Mouse (Mus musculus): ENCODE measurements around the gene Sox5.

Sox5 gene

GRCm38 (mm10) chr6:144781431-144782030, at the start of gene Sox5:
TSS of gene Sox5 (minus strand) at chr6:144781977.
- in situ Hi-C loops (cut with MboI; ENCODE audit: unreplicated experiment in 2 of 2): no loop called here

- in situ Hi-C loops (cut with MboI; ENCODE audit: unreplicated experiment in 2 of 2): no loop called here
These were observed 43.3 kb upstream of the Sox5 start for GRCm38 (mm10) chr6:144825018-144825602.

GRCm38 (mm10) chr6:144824153-144824552, 42.4 kb upstream of the Sox5 start:
- in situ Hi-C loops (cut with MboI; ENCODE audit: unreplicated experiment in 2 of 2): loop anchor here in 1 of 2 experiments (25.0 kb wide), 1 partner anchor 138 kb away; no protein-coding TSS in a partner anchor

GRCm38 (mm10) chr6:144822594-144822993, 40.8 kb upstream of the Sox5 start:
- in situ Hi-C loops (cut with MboI; ENCODE audit: unreplicated experiment in 2 of 2): loop anchor here in 1 of 2 experiments (25.0 kb wide), 1 partner anchor 140 kb away; no protein-coding TSS in a partner anchor

GRCm38 (mm10) chr6:144821019-144821418, 39.2 kb upstream of the Sox5 start:
- in situ Hi-C loops (cut with MboI; ENCODE audit: unreplicated experiment in 2 of 2): loop anchor here in 1 of 2 experiments (25.0 kb wide), 1 partner anchor 141 kb away; no protein-coding TSS in a partner anchor

GRCm38 (mm10) chr6:144818016-144818415, 36.2 kb upstream of the Sox5 start:
- in situ Hi-C loops (cut with MboI; ENCODE audit: unreplicated experiment in 2 of 2): loop anchor here in 1 of 2 experiments (25.0 kb wide), 1 partner anchor 144 kb away; no protein-coding TSS in a partner anchor

GRCm38 (mm10) chr6:144817329-144817932, 35.7 kb upstream of the Sox5 start:
- in situ Hi-C loops (cut with MboI; ENCODE audit: unreplicated experiment in 2 of 2): loop anchor here in 1 of 2 experiments (25.0 kb wide), 1 partner anchor 145 kb away; no protein-coding TSS in a partner anchor

GRCm38 (mm10) chr6:144815542-144815941, 33.8 kb upstream of the Sox5 start:
- in situ Hi-C loops (cut with MboI; ENCODE audit: unreplicated experiment in 2 of 2): loop anchor here in 1 of 2 experiments (25.0 kb wide), 1 partner anchor 147 kb away; no protein-coding TSS in a partner anchor

- in situ Hi-C loops (cut with MboI; ENCODE audit: unreplicated experiment in 2 of 2): loop anchor here in 1 of 2 experiments (25.0 kb wide), 1 partner anchor 147 kb away; no protein-coding TSS in a partner anchor
These were observed 33.2 kb upstream of the Sox5 start for GRCm38 (mm10) chr6:144814931-144815364.

- in situ Hi-C loops (cut with MboI; ENCODE audit: unreplicated experiment in 2 of 2): loop anchor here in 1 of 2 experiments (25.0 kb wide), 1 partner anchor 158 kb away; no protein-coding TSS in a partner anchor
These were observed 22.5 kb upstream of the Sox5 start for GRCm38 (mm10) chr6:144804321-144804720.

- in situ Hi-C loops (cut with MboI; ENCODE audit: unreplicated experiment in 2 of 2): loop anchor here in 1 of 2 experiments (25.0 kb wide), 1 partner anchor 159 kb away; no protein-coding TSS in a partner anchor
These were observed 21.3 kb upstream of the Sox5 start for GRCm38 (mm10) chr6:144803063-144803462.

GRCm38 (mm10) chr6:144794356-144794755, 12.6 kb upstream of the Sox5 start:
- in situ Hi-C loops (cut with MboI; ENCODE audit: unreplicated experiment in 2 of 2): no loop called here

GRCm38 (mm10) chr6:144792871-144793270, 11.1 kb upstream of the Sox5 start:
- in situ Hi-C loops (cut with MboI; ENCODE audit: unreplicated experiment in 2 of 2): no loop called here

- in situ Hi-C loops (cut with MboI; ENCODE audit: unreplicated experiment in 2 of 2): no loop called here
These were observed 1.5 kb upstream of the Sox5 start for GRCm38 (mm10) chr6:144783295-144783694.

GRCm38 (mm10) chr6:144782866-144783265, 1.1 kb upstream of the Sox5 start:
- in situ Hi-C loops (cut with MboI; ENCODE audit: unreplicated experiment in 2 of 2): no loop called here

GRCm38 (mm10) chr6:144782031-144782857, 467 bp upstream of the Sox5 start:
- in situ Hi-C loops (cut with MboI; ENCODE audit: unreplicated experiment in 2 of 2): no loop called here

GRCm38 (mm10) chr6:144780608-144781285, 1.0 kb downstream of the Sox5 start:
- in situ Hi-C loops (cut with MboI; ENCODE audit: unreplicated experiment in 2 of 2): no loop called here

GRCm38 (mm10) chr6:144779945-144780607, 1.7 kb downstream of the Sox5 start:
- in situ Hi-C loops (cut with MboI; ENCODE audit: unreplicated experiment in 2 of 2): no loop called here

GRCm38 (mm10) chr6:144777356-144778035, 4.3 kb downstream of the Sox5 start:
- in situ Hi-C loops (cut with MboI; ENCODE audit: unreplicated experiment in 2 of 2): no loop called here
